Comparison of ENCODE assay signal across 8 mouse cellular contexts in the genomic region with DNA sequence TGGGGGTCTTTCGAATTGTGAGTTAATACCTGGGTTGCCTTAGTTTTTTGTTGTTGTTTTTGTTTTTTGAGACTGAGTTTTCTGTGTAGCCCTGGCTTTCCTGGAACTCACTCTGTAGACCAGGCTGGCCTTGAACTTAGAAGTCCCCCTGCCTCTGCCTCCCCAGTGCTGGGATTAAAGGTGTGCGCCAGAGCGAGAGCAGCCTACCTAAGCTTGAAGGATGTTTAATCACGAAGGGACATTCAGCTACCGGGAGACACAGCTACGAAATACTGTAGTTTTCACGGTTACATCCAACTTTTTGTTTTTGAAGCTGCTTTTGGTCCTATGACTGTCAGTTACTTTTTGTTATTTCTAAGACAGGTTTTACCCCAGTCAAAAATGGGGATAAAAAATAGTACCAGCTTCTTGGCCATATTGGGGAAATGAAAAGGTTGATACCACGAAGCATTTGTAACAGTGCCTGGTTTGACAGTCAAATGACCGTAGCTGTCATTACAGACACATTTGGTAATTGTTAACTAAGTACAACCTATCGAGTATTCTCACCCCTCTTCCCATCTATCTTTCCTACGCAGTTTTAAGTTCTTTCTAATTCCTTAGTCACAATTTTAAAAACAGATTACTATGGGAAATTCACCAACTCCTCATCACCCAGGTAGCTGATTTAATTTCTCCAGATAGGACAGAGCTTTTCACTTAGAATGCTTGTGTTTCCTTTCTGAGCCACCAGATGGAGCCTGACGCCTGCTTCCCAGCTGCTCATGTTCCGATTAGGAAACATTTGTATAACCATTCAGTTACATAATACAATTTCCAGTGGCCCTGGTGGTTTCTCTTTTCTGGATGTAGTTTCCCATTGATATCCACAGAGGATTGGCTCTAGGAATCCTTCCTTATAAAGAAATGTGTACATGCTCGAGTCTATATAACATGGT. TPM values are rescaled to one million over a fixed set of nuclear protein-coding genes. Genes with fewer than 3 reads are reported as not detected.
A peak's percentile ranks its signal among the peaks of the same experiment; 100 is the strongest.
DNase-seq lines count a peak whose midpoint lies in the region; ATAC-seq and TF ChIP-seq lines count a peak whose summit lies in the region.

No protein-coding gene starts in this region.

- peak; percentile 97 for DNase-seq in 3T3-L1 (ENCODE audit: low read depth, low spot score)
- peak; percentile 72 for DNase-seq in adrenal gland, adult 8-10 months
- DNase-seq in embryonic facial prominence, embryonic 10.5 days (ENCODE audit: low spot score), result peak; percentile 66
- peak; percentile 95 for DNase-seq in heart, adult 11 months
- DNase-seq in left cerebral cortex, postnatal 36 days (ENCODE audit: low spot score in 2 of 2), result peak; percentile 59 to 78
- peak; percentile 80 for DNase-seq in mesoderm, embryonic 11.5 days (ENCODE audit: low read depth, low spot score)

- peak; percentile 93 for TF ChIP-seq CTCF in intestine, postnatal 0 days (IDR thresholded peaks at IDR 0.05; ENCODE audit: low read depth)
- peak; percentile 80; the same call in 1 of the 2 replicates for TF ChIP-seq CTCF in small intestine, adult 2 months (IDR thresholded peaks at IDR 0.05; ENCODE audit: extremely low read depth, insufficient read length, insufficient replicate concordance, low read depth, low read length)

- intact Hi-C loops in left cerebral cortex, postnatal 36 days (cut with DNase I), result loop anchor here (10.0 kb wide), 1 partner anchor 369 kb away; the partner anchor contains the start of gene Ccdc80

- 51% methylated on average over 14 of the region's 14 CpGs for WGBS in embryonic facial prominence, embryonic 10.5 days
- 33% methylated on average over 14 of the region's 14 CpGs for WGBS in intestine, postnatal 0 days
- 15% methylated on average over 14 of the region's 14 CpGs for WGBS in small intestine, adult 2 months

- no peaks in the 10 kb centered on the region for H3K9me3 ChIP-seq in embryonic facial prominence, embryonic 10.5 days
- H3K9me3 ChIP-seq in intestine, postnatal 0 days (ENCODE audit: control insufficient read depth), result no peaks in the 10 kb centered on the region

- ATAC-seq in intestine, postnatal 0 days, result no peak

- peak overlapping the region; percentile 80 for H3K9ac ChIP-seq in intestine, postnatal 0 days (ENCODE audit: low read depth, low read length)

- peak overlapping the region; percentile 74 for H3K4me3 ChIP-seq in embryonic facial prominence, embryonic 10.5 days
- peak overlapping the region; percentile 84 for H3K4me3 ChIP-seq in intestine, postnatal 0 days (ENCODE audit: low read depth, low read length)
- H3K4me3 ChIP-seq in small intestine, adult 2 months (ENCODE audit: low read depth, low read length), result peak overlapping the region; percentile 99

- H3K36me3 ChIP-seq in embryonic facial prominence, embryonic 10.5 days (replicated peaks), result peaks cover 39% of the 10 kb centered on the region
- H3K36me3 ChIP-seq in intestine, postnatal 0 days (ENCODE audit: control insufficient read depth, insufficient read depth), result peaks cover 15% of the 10 kb centered on the region; the same call in 1 of the 2 replicates
- peaks cover 8% of the 10 kb centered on the region for H3K36me3 ChIP-seq in small intestine, adult 2 months (ENCODE audit: control insufficient read depth, insufficient read depth, low read length)

- peaks cover 21% of the 10 kb centered on the region for H3K4me1 ChIP-seq in embryonic facial prominence, embryonic 10.5 days
- H3K4me1 ChIP-seq in intestine, postnatal 0 days (replicated peaks; ENCODE audit: control insufficient read depth, insufficient read depth, low read length), result peaks cover 3% of the 10 kb centered on the region
- peaks cover 5% of the 10 kb centered on the region; the same call in 1 of the 2 replicates for H3K4me1 ChIP-seq in small intestine, adult 2 months (ENCODE audit: control insufficient read depth, insufficient read depth, insufficient read length, low read length)

- peak overlapping the region; percentile 86 for H3K4me2 ChIP-seq in intestine, postnatal 0 days (replicated peaks; ENCODE audit: low read depth)

- H3K27me3 ChIP-seq in embryonic facial prominence, embryonic 10.5 days (replicated peaks; ENCODE audit: low read depth, poor library complexity, severe bottlenecking), result no peaks in the 10 kb centered on the region
- no peaks in the 10 kb centered on the region for H3K27me3 ChIP-seq in intestine, postnatal 0 days (replicated peaks; ENCODE audit: control insufficient read depth, insufficient read depth, low read length)
- H3K27me3 ChIP-seq in small intestine, adult 2 months (ENCODE audit: control insufficient read depth, insufficient read depth, low read length), result no peaks in the 10 kb centered on the region

- H3K27ac ChIP-seq in embryonic facial prominence, embryonic 10.5 days (replicated peaks), result peak overlapping the region; percentile 96; the same call in 1 of the 2 replicates
- H3K27ac ChIP-seq in intestine, postnatal 0 days (ENCODE audit: low read depth, low read length), result no peak overlapping the region
- H3K27ac ChIP-seq in small intestine, adult 2 months (ENCODE audit: insufficient read depth, low read depth, low read length), result no peak overlapping the region; the same call in none of the 2 replicates

- TF ChIP-seq POLR2A in small intestine, adult 2 months (IDR thresholded peaks at IDR 0.05; ENCODE audit: low read depth, low read length), result no peak

RNA-seq across cellular contexts. Expression of gene Nepro, which starts 1.5 kb away (rescaled TPM):
- 10 to 100 TPM; 10.8 to 13.6 (median 12.1) TPM for total RNA-seq in adrenal gland, adult 8-10 months (2022)
- 13.4 and 14.1 TPM in 2 replicates for polyA plus RNA-seq in embryonic facial prominence, embryonic 10.5 days (2016; fragmentation: Nextera tagmentation; extraction: Ambion mirVana)
- 2.2 and 2.3 TPM in 2 replicates for polyA plus RNA-seq in intestine, postnatal 0 days (2015; fragmentation: Nextera tagmentation; extraction: Ambion mirVana)
- total RNA-seq in left cerebral cortex, postnatal 36 days (2021), result 1 to 10 TPM; 4.0 to 5.4 TPM
- 1.3 and 2.1 TPM in 2 replicates for polyA plus RNA-seq in small intestine, adult 2 months (2012; rRNA removed)

RNA-seq across cellular contexts. Expression of gene Gtpbp8, which starts 20.6 kb away (rescaled TPM):
- 10 to 100 TPM; 19.0 to 22.6 (median 20.6) TPM for total RNA-seq in adrenal gland, adult 8-10 months (2022)
- 24.8 and 26.7 TPM in 2 replicates for polyA plus RNA-seq in embryonic facial prominence, embryonic 10.5 days (2016; fragmentation: Nextera tagmentation; extraction: Ambion mirVana)
- polyA plus RNA-seq in intestine, postnatal 0 days (2015; fragmentation: Nextera tagmentation; extraction: Ambion mirVana), result 21.5 and 24.5 TPM in 2 replicates
- 10 to 100 TPM; 23.6 to 28.7 TPM for total RNA-seq in left cerebral cortex, postnatal 36 days (2021)
- 1.7 and 6.1 TPM in 2 replicates for polyA plus RNA-seq in small intestine, adult 2 months (2012; rRNA removed)

RNA-seq across cellular contexts. Expression of gene Cd200r1, which starts 40.0 kb away (rescaled TPM):
- 1 to 10 TPM in 1 of 4 experiments, under 1 TPM in 3; 0.29 to 1.0 (median 0.51) TPM for total RNA-seq in adrenal gland, adult 8-10 months (2022)
- polyA plus RNA-seq in embryonic facial prominence, embryonic 10.5 days (2016; fragmentation: Nextera tagmentation; extraction: Ambion mirVana), result 0.15 and 0.16 TPM in 2 replicates
- polyA plus RNA-seq in intestine, postnatal 0 days (2015; fragmentation: Nextera tagmentation; extraction: Ambion mirVana), result 0.56 and 0.69 TPM in 2 replicates
- under 1 TPM; 0.52 to 0.59 TPM for total RNA-seq in left cerebral cortex, postnatal 36 days (2021)
- 0.68 and 1.0 TPM in 2 replicates for polyA plus RNA-seq in small intestine, adult 2 months (2012; rRNA removed)
